Mouse (Mus musculus) spleen, postnatal 4 days (tissue): ENCODE data around the gene Zfp960.
"Not testable (repeated sequence)": the region's sequence is repeated elsewhere in the genome, so short reads cannot be mapped to it uniquely, and the experiment has no call there.

ENCODE experiments used
- DNase-seq, 2 experiments: peaks; one replicate each; pipeline ENCODE4 v3.0.0; 2022; ENCODE audit warnings: low spot score in 2 of 2

Zfp960 gene

DNA sequence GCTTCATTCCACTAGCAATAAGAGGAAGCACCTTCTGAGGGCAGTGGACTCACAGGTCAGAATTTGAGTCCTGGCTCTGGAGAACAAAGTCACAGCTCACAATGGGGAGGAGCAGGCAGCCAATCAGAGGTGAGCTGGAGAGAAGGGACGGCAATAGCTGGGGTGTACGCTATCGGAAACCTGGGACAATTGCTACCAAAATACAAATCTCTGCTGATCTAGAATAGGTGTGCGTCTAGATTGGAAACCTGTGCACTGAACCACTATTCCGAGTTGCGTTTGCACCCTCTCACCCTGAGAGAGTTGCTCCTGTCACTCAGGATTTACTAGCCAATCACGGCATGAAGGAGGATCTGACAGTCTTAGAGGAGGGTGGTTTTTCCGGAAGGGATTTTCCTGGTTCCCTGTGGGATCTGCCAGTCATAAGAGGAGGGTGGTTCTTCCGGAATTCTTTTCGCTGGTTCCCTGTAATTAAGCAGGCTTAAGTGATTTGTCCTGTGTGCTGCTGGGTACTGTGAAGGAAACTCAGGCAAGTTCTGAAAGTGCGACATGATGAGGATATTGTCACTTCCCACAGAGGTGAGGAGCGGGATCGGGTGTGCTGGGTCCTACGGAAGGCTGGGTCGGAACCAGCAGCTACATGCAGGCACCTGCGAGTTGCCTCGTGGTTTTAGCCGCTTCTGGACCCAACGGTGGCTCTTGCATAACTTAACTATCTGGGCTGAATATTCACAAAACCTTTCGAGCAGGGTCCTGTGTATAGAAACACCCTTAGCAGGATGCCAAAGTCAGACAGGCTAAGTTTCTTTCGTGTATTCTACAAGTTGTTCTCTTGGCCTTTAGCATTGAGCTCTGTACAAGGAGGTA lies at the start of gene Zfp960:
Zfp960 (plus strand) TSS at position 486 of the 867 bp plus-strand sequence.
- DNase-seq, result peak in 1 of 2 experiments; percentile 16

DNA sequence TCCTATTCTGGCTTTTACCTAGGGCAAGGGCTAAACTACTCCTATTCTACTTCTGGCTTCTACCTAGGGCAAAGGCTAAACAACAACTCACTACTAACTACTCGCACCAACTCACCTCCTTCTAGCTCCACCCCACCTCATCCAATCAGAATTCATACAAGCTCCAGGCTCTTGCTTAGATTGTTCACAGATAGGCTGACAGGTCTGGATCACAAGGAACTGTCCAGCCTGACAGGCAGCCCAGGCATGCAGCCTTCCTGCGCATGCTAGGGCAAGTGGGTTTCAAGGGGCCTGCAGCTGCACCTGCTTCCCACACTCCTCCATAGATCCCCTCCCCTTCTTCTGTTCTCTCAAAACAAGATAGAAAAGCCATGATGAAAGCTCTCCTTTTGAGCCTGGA lies 45.8 kb upstream of the Zfp960 start:
- DNase-seq, result not testable (repeated sequence)

- not testable (repeated sequence) for DNase-seq
These were observed 4.3 kb upstream of the Zfp960 start for GRCm38 (mm10) chr17:17059566-17059965.

DNA sequence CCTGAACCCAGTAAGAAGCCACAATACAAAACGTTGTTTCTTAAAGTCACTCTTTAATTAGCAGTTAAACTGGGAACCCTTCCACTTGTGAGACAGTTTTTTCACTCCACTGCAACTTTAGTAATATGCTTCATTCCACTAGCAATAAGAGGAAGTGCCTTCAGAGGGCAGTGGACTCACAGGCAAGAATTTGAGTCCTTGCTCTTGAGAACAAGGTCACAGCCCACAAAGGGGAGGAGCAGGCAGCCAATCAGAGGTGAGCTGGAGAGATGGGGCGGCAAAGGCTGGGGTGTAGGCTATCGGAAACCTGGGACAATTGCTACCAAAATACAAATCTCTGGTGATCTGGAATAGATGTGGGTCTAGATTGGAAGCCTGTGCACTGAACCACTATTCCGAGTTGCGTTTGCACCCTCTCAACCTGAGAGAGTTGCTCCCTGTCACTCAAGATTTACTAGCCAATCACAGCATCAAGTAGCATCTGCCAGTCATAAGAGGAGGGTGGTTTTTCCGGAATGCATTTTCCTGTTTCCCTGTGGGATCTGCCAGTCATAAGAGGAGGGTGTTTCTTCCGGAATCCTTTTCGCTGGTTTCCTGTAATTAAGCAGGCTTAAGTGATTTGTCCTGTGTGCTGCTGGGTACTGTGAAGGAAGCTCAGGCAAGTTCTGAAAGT lies 57.1 kb downstream of the Zfp960 start, which contains the start of gene Zfp97:
Zfp97 (plus strand) TSS at position 586 of the 673 bp plus-strand sequence.
- DNase-seq, result not testable (repeated sequence)
